Mouse (Mus musculus): ENCODE results near the gene Kcnh2. TPM values are rescaled to one million over a fixed set of nuclear protein-coding genes. Genes with fewer than 3 reads are reported as not detected.

The Kcnh2 gene
- polyA plus RNA-seq, 1 experiment from 2014 or later = 5.0 TPM

GRCm38 (mm10) chr5:24307118-24307777 is 44.2 kb downstream of the Kcnh2 start:
- 58% methylated on average over 5 of the region's 5 CpGs for WGBS
- H3K4me2 ChIP-seq (replicated peaks; ENCODE audit: low read depth, low read length) = no peak overlapping the region
- no peak for DNase-seq (ENCODE audit: low spot score)
- H3K36me3 ChIP-seq (ENCODE audit: insufficient read depth, low read length) = no peaks in the 10 kb centered on the region
- ATAC-seq = no peak
- H3K4me1 ChIP-seq (ENCODE audit: insufficient read depth, low read depth, low read length) = no peaks in the 10 kb centered on the region
- H3K27me3 ChIP-seq (replicated peaks; ENCODE audit: insufficient read depth, low read length) = no peaks in the 10 kb centered on the region
- no peak overlapping the region for H3K9ac ChIP-seq (replicated peaks; ENCODE audit: low read depth)
- H3K27ac ChIP-seq (ENCODE audit: low read length) = no peak overlapping the region
- no peaks in the 10 kb centered on the region for H3K9me3 ChIP-seq (ENCODE audit: low read length)
- no peak overlapping the region for H3K4me3 ChIP-seq (ENCODE audit: low read depth, low read length)
- TF ChIP-seq EP300 (IDR thresholded peaks at IDR 0.05) = no peak
- TF ChIP-seq CTCF (IDR thresholded peaks at IDR 0.05) = no peak

- ATAC-seq = no peak
These were observed 48.2 kb downstream of the Kcnh2 start for GRCm38 (mm10) chr5:24303199-24303598.

GRCm38 (mm10) chr5:24299845-24300589 is 51.4 kb downstream of the Kcnh2 start:
- no peaks in the 10 kb centered on the region for H3K9me3 ChIP-seq (ENCODE audit: low read length)
- no peaks in the 10 kb centered on the region for H3K27me3 ChIP-seq (replicated peaks; ENCODE audit: insufficient read depth, low read length)
- H3K9ac ChIP-seq (replicated peaks; ENCODE audit: low read depth) = no peak overlapping the region
- no peaks in the 10 kb centered on the region for H3K36me3 ChIP-seq (ENCODE audit: insufficient read depth, low read length)
- WGBS = 37% methylated on average over 5 of the region's 5 CpGs
- ATAC-seq (no peak), DNase-seq (ENCODE audit: low spot score) (no peak)
- H3K4me3 ChIP-seq (ENCODE audit: low read depth, low read length) = no peak overlapping the region
- no peaks in the 10 kb centered on the region for H3K4me1 ChIP-seq (ENCODE audit: insufficient read depth, low read depth, low read length)
- H3K27ac ChIP-seq (ENCODE audit: low read length) = no peak overlapping the region
- TF ChIP-seq EP300 (IDR thresholded peaks at IDR 0.05) (no peak), CTCF (IDR thresholded peaks at IDR 0.05) (no peak)
- no peak overlapping the region for H3K4me2 ChIP-seq (replicated peaks; ENCODE audit: low read depth, low read length)

More at GRCm38 (mm10) chr5:24303199-24303598, 48.2 kb downstream of the Kcnh2 start:
- Histone ChIP-seq H3K4me3 (ENCODE audit: low read depth, low read length) (no peak overlapping the region), H3K4me2 (replicated peaks; ENCODE audit: low read depth, low read length) (no peak overlapping the region), H3K4me1 (ENCODE audit: insufficient read depth, low read depth, low read length) (no peaks in the 10 kb centered on the region), H3K9ac (replicated peaks; ENCODE audit: low read depth) (no peak overlapping the region), H3K36me3 (ENCODE audit: insufficient read depth, low read length) (no peaks in the 10 kb centered on the region), H3K27ac (ENCODE audit: low read length) (no peak overlapping the region), H3K27me3 (replicated peaks; ENCODE audit: insufficient read depth, low read length) (no peaks in the 10 kb centered on the region), H3K9me3 (ENCODE audit: low read length) (no peaks in the 10 kb centered on the region)
- 52% methylated on average over 3 of the region's 3 CpGs for WGBS
- TF ChIP-seq CTCF (IDR thresholded peaks at IDR 0.05) (peak; percentile 63), EP300 (IDR thresholded peaks at IDR 0.05) (no peak)
- peak; percentile 32 for DNase-seq (ENCODE audit: low spot score)

GRCm38 (mm10) chr5:24291954-24292353 is 59.5 kb downstream of the Kcnh2 start:
- ATAC-seq = no peak
- Histone ChIP-seq H3K27ac (ENCODE audit: low read length) (no peak overlapping the region), H3K9me3 (ENCODE audit: low read length) (no peaks in the 10 kb centered on the region), H3K36me3 (ENCODE audit: insufficient read depth, low read length) (no peaks in the 10 kb centered on the region), H3K4me3 (ENCODE audit: low read depth, low read length) (no peak overlapping the region), H3K27me3 (replicated peaks; ENCODE audit: insufficient read depth, low read length) (no peaks in the 10 kb centered on the region), H3K4me2 (replicated peaks; ENCODE audit: low read depth, low read length) (no peak overlapping the region), H3K9ac (replicated peaks; ENCODE audit: low read depth) (no peak overlapping the region), H3K4me1 (ENCODE audit: insufficient read depth, low read depth, low read length) (no peaks in the 10 kb centered on the region)
- TF ChIP-seq CTCF (IDR thresholded peaks at IDR 0.05) = no peak
- no peak for TF ChIP-seq EP300 (IDR thresholded peaks at IDR 0.05)
- 36% methylated on average over 3 of the region's 3 CpGs for WGBS
- no peak for DNase-seq (ENCODE audit: low spot score)

GRCm38 (mm10) chr5:24286221-24286970 is 65.0 kb downstream of the Kcnh2 start:
- Histone ChIP-seq H3K9me3 (ENCODE audit: low read length) (no peaks in the 10 kb centered on the region), H3K4me3 (ENCODE audit: low read depth, low read length) (no peak overlapping the region), H3K27ac (ENCODE audit: low read length) (no peak overlapping the region), H3K27me3 (replicated peaks; ENCODE audit: insufficient read depth, low read length) (no peaks in the 10 kb centered on the region), H3K9ac (replicated peaks; ENCODE audit: low read depth) (no peak overlapping the region), H3K4me1 (ENCODE audit: insufficient read depth, low read depth, low read length) (no peaks in the 10 kb centered on the region), H3K36me3 (ENCODE audit: insufficient read depth, low read length) (no peaks in the 10 kb centered on the region), H3K4me2 (replicated peaks; ENCODE audit: low read depth, low read length) (no peak overlapping the region)
- no peak for ATAC-seq
- no peak for TF ChIP-seq CTCF (IDR thresholded peaks at IDR 0.05)
- TF ChIP-seq EP300 (IDR thresholded peaks at IDR 0.05) = no peak
- 73% methylated on average over 7 of the region's 7 CpGs for WGBS
- no peak for DNase-seq (ENCODE audit: low spot score)

GRCm38 (mm10) chr5:24284145-24284544 is 67.3 kb downstream of the Kcnh2 start:
- H3K36me3 ChIP-seq (ENCODE audit: insufficient read depth, low read length) = no peaks in the 10 kb centered on the region
- WGBS = 74% methylated on average over 6 of the region's 6 CpGs

More at GRCm38 (mm10) chr5:24284145-24284544, 67.3 kb downstream of the Kcnh2 start:
- no peak for TF ChIP-seq EP300 (IDR thresholded peaks at IDR 0.05)
- no peak for TF ChIP-seq CTCF (IDR thresholded peaks at IDR 0.05)
- no peak overlapping the region for H3K4me3 ChIP-seq (ENCODE audit: low read depth, low read length)
- no peak overlapping the region for H3K9ac ChIP-seq (replicated peaks; ENCODE audit: low read depth)
- H3K27me3 ChIP-seq (replicated peaks; ENCODE audit: insufficient read depth, low read length) = no peaks in the 10 kb centered on the region
- H3K4me1 ChIP-seq (ENCODE audit: insufficient read depth, low read depth, low read length) = no peaks in the 10 kb centered on the region
- no peak overlapping the region for H3K4me2 ChIP-seq (replicated peaks; ENCODE audit: low read depth, low read length)
- H3K27ac ChIP-seq (ENCODE audit: low read length) = no peak overlapping the region
- no peaks in the 10 kb centered on the region for H3K9me3 ChIP-seq (ENCODE audit: low read length)
- ATAC-seq = no peak
- DNase-seq (ENCODE audit: low spot score) = no peak

Measured in lung, postnatal 0 days (tissue).